Mouse (Mus musculus) heart, postnatal 36 days (tissue): ENCODE results near the gene Ndufb4. TPM values are rescaled to one million over a fixed set of nuclear protein-coding genes. Genes with fewer than 3 reads are reported as not detected.

Experiments
- DNase-seq, 2 experiments: peaks; one replicate each; pipeline ENCODE4 v3.0.0; 2021 to 2022
- intact Hi-C: fragments of 180-260 bp; cut with DNase I; formaldehyde crosslinking; loops from one replicate; pipeline ENCODE4 v1.15.1; 2025
- total RNA-seq, 2 experiments: library from RNA; stranded (reverse); gene quantifications; 2 replicates each; pipeline ENCODE4 v1.2.3; 2021

Gene Ndufb4
- total RNA-seq, 2 experiments from 2014 or later = 164 to 183 TPM

DNA sequence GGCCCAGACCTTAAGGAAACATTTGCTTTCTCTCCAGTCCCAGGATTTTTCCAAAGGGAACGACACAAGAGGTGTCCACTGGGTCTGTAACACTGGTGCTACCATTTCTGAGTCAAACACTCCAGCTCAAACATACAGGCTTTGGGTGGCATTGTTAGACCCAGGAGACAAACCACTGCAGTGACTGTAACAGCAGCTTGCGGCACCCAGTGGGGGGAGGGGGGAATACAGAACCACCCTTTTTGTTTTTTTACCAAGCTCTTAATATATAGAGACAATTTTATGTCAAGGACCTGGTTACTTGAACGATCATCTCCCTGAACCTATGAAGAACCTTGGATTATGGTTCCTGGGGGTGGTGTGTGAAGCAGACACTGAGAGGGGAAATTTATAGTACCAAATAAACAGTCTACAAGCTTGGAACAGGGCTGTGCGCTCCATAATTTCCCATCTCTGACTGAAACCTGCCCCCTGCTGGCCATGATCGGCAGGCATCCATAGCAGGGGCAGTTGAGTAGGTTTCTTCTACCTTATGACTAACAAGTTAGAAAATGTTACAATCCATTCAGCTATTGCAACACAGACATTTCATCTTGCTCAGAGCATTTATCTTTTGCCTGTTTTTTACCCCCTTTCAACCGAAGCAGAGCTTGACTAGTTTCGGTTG is 28.2 kb upstream of the Ndufb4 start:
- intact Hi-C loops = loop anchor here (2.0 to 5.0 kb wide), 3 partner anchors 26 to 388 kb away; no protein-coding TSS in a partner anchor
- DNase-seq = peak; percentile 81 to 89

DNA sequence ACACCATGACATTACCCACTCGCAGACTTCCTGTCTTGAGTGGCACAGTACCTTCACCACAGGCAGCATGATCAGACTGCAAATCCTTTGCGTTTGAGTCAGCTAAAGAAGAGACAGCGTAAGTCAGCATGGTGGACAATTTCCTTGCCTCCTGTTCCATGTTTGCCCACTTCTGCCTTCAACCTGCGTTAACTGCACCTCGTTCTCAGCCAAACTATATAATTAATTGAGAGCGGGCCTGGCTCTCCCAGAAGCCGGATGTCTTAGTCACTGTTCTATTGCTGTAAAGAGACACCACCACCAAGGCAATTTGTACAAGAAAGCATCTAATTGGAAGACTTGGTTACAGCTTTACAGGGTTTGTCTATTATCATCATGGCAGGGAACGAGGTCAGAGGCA is 26.6 kb upstream of the Ndufb4 start:
- intact Hi-C loops = loop anchor here (5.0 kb wide), 1 partner anchor 334 kb away; no protein-coding TSS in a partner anchor
- no peak for DNase-seq

DNA sequence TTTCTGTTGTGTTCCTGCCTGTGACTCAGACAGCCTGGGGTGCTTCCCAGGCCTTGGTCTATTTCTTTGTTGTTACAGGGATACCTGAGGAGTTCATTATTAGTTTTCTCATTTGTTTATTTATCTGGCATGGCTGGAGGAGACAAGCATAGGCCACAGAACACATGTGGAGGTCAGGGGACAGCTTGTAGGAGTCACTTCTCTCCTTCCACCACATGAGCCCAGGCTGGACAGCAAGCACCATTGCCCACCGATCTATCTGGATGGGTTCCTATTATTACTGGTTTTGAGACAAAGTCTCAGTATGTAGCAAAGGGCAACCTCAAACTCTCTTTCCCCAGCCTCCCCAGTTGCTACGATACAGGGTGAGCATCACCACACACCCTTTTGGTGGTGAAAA is 26.0 kb upstream of the Ndufb4 start:
- DNase-seq = no peak
- intact Hi-C loops = loop anchor here (5.0 kb wide), 1 partner anchor 333 kb away; no protein-coding TSS in a partner anchor

DNA sequence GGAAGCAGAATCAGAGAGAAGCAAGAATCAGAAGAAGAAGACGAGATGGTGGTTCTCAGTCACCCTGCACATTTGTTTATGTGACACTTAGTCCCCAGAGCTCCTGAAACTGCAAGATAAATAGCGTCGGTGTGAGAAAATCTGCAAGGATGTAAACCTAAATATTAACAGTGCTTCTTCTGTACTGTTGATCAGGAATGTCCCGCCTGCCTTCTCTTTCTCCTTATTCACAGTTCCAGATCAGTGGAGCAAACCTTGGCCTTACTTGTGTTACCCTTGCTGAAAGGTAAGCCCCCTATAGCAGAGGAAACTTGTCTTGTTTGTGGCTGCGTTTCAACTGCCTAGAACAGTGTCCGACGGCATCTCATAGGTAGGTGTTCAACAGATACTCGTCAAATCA is 23.3 kb upstream of the Ndufb4 start:
- intact Hi-C loops = no loop called here
- DNase-seq = no peak

DNA sequence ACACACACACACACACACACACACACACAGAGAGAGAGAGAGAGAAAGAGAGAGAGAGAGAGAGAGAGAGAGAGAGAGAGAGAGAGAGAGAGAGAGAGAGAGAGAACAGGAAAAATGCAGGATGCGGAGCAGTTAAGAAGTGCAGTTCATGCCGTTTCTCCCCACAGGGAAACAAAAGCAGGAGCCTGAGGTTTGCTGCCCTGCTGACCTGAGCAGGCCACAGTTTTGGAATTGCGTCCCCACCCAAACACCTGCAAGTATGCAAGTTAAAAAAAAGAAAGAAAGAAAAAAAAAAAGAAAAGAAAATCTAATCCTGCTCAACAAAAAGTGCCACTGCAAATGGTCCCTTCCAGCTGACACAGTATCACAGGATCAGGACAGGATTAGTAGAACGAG is 22.4 kb upstream of the Ndufb4 start:
- intact Hi-C loops = no loop called here
- no peak for DNase-seq

DNA sequence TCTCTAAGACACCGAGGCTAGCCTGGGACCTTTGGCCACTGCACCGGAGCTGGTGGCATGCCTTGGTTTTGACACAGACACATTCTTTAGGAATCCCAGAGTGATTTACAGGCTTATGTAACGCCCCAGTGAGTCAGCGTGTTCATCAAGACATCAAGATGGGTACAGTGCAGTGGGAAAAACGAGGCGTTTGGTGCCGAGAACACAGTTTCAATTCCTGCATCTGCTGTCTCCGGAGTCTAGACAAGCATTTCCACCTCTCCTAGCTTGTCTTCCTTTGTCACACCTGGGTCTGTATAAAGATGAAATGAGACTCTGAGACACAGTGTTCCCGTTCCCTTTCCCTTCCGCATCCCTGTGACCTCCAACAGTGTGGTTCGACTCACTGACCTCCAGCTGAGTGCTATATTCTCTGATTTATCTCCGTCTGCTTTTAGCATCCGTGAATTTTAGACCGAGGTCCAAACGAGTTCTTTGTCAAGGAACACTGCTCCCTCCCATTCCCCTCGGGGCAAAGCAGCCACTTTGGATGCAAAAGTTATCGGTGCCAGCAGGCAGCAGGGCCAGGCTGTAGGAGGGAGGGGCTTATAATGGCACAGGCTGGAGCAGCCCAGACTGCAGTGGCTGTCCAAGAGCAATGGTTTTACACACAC is 21.9 kb upstream of the Ndufb4 start:
- DNase-seq = no peak
- intact Hi-C loops = no loop called here

DNA sequence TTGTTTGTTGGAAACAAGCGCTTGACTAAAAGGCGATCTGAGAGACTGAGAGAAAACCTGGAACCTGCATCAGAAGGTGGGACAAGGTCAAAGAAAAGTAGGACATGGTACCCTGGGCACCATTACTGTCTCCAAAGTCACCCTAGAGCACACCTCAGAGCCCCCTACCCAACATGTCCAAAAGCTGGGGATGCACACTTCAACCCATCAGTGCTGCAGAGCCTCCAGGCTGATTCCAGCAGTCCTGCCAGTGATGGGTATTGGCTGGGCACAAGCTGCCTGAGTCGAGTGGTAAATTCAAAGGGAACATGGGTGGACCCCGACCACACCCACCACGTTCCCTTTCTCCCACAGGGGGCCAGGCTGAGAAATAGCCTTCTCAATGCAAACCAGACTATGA is 21.1 kb upstream of the Ndufb4 start:
- intact Hi-C loops = no loop called here
- no peak for DNase-seq

DNA sequence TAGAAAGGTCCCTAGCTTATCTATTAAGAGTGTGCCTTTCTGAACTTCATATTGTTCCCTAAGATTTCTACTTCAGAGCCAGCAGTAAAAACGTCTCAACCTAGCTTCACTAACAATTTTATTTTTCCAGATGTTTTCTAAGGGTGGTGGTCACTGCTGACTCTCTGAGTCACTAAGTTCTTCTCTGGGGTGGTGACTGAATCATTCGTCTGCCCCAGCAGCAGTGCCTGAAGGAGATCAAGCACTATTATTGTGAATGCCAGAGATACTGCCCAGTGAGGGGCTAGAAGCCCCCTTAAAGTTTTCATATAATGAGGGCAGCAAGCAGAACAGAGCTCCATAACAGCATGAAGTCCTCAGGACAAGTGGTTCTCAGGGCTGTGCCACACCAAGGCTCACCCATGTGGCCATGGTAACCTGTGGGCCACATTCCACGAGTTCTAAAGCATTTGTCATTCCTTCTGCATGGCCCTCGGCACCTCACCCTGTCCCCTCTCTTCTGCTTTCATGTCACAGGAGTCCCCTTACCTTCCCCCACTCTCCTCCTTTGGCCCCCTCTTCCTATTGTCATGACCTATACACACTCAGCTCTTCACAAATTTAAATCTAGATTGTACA is 16.5 kb upstream of the Ndufb4 start:
- intact Hi-C loops = no loop called here
- no peak for DNase-seq

DNA sequence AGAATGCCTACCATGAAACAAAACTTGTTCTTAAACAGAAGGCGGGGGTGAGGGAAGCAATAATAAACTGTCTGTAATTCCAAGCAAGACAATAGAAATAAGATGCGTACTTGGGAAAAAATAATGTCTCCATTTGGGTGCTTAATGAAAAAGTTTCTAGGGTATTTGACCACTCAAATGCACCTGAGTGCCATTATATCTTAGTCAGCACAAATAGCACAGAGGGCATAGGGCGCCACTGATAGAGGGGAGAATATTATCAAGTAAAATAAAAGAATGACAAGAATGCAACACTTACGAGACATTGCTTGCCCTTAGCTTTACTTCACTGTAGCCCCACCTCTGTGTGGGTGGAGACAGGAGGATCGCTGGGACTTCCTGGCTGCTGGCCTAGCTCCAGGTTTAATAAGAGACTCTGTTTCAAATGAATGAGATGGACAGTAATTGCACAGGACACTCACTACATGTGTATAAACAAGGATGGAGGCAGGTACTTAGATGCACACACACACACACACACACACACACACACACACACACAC is 11.2 kb upstream of the Ndufb4 start:
- no peak for DNase-seq
- intact Hi-C loops = no loop called here

DNA sequence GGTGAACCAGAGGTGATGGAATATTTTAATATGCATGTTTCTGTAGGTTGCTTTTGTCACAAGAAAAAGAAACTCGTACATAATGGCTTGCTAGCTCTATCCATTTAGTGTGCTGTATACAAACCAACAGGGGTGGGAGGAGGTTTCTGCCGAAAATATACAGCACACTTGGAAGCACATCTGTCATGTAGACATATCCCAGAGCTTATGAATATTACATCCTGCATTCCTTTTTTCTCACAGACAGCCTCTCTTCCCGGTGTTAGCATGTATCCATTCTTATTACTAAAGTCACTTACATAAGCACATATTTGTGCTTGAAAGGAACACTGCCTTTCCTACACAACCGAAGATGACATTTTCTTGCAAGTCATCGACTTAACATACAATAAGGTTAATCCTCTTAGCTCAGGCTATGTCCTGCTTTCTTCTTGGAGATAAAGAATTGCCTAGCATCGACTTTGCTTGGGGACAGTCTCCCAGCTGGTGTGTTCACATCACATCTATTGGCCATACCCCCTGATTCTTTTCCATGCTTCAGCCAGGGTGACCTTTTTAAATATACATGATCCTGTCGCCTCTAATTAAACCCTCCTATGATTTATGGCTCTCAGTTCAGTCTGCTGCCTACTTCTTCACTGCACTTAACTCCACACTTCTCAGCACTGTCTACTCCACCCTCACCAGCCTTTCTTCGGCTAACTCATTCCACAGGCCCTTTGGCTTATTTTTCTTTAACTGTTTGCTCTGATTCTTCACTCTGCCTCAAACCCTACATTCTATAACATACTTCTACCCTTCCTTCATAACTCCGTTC is 9.6 kb upstream of the Ndufb4 start:
- no peak for DNase-seq
- intact Hi-C loops = no loop called here

DNA sequence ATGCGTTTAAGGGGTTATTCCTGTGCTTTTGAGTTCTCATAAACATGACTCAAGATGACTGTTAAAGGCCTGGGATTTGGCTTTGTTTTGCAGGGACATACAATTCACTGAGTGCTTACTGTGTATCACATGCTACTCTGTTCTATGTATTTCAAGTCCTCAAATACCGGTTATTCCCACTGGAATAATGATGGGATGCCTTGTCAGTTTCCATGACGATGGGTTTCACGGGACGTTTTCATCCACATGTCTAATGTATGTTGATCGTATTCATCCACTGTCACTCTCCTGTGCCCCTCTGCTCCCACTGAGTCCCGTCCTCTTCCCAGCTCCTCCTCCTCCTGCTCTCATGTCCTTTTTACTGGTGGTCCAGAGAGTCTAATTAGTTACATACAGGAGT is 2.5 kb upstream of the Ndufb4 start:
- intact Hi-C loops = loop anchor here (2.0 kb wide), 1 partner anchor 26 kb away; no protein-coding TSS in a partner anchor
- no peak for DNase-seq

DNA sequence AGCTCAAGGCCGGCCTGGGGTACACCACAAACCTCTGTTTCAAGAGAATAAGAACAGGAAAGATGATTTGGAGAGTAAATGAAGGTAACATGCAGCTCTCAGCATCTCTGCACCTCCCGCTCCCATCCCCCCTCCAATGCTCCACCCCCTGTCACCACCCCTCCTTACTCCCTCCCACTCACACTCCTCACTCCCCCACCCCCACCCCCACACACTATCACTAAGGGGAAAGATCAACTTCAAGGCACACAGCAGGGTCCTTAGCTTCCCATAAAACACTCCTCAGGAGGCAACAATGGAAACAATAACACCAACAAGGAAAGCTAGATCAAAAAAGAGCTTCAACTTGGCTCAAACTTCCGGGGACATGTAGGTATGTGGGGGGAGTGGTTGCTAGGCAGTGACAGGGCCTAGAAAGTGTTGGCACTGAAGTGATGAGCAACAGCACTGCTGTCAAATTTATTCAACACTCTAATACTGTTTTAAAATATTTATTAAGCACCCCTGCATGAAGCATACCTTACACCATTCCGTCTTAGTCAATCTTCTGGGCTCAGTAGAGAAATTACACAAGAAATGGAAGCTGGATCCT is 1.6 kb upstream of the Ndufb4 start:
- intact Hi-C loops = loop anchor here (2.0 kb wide), 1 partner anchor 27 kb away; no protein-coding TSS in a partner anchor
- DNase-seq = no peak

DNA sequence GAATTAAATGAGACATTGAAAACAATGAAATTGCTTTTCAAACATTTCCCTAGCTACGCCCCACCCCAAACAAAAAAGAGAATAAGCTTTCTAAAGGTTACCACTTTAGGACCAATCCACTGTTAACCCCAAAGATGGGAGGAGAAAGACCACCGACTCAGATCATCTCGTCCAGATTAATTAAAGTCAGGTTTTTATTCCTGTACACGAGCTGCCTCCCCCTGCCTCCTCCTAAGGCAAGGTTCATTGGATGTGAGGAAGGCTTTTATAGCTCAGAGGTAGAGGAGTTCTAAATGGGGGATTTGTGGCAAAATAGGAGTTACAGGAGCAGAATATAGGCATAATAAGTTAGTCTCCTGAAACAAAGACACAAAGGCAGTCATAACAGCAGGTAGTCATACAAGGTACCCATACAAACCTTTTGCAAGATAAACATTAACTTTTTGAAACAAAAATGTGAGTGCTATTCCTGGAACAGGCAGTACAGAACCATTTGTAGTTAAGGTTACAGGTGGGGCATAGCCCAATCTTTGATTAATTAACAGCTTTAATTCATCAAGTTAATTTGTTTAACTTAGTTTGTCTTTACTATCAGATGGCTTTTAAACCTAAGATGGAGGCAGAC is 690 bp upstream of the Ndufb4 start:
- intact Hi-C loops = loop anchor here (5.0 kb wide), 1 partner anchor 113 kb away; no protein-coding TSS in a partner anchor
- DNase-seq = no peak

DNA sequence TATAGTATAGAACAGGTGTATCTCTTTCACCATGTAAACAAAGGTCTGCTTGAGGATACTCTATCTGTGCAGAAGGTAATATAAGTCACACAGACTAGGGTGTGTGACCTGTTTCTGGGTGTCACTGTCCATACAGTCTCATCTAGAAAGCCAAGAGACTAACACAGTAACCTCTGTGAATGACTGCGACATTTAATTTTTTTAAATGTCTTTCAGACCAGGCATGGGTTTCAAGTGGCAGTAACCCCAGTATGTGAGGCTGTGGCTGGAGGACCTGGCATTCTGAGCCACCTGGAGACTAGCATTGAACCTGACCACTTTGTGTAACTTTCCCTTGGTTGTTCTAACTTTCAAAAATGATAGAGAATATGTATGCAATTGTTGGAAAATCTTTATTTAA is 1.2 kb downstream of the Ndufb4 start:
- intact Hi-C loops = loop anchor here (5.0 kb wide), 1 partner anchor 111 kb away; no protein-coding TSS in a partner anchor
- no peak for DNase-seq

DNA sequence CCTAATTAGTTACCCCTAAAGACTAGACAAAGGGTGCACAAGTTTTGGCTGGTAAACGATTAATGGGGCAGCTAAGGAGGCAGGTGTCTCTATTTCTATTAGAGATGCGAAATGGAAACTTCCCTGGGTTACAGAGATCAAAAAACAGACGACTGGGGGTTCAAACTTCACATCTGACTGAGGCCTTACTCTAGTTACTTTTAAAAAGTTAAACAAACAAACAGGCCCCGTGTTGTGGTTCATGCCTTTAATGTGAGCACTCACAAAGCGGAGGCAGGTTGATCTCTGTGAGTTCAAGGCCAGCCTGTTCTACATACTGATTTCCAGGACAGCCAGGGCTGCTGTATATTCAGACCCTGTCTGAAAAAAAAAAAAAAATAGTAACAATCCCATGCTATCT is 1.6 kb downstream of the Ndufb4 start:
- DNase-seq = no peak
- intact Hi-C loops = loop anchor here (5.0 kb wide), 1 partner anchor 110 kb away; no protein-coding TSS in a partner anchor

DNA sequence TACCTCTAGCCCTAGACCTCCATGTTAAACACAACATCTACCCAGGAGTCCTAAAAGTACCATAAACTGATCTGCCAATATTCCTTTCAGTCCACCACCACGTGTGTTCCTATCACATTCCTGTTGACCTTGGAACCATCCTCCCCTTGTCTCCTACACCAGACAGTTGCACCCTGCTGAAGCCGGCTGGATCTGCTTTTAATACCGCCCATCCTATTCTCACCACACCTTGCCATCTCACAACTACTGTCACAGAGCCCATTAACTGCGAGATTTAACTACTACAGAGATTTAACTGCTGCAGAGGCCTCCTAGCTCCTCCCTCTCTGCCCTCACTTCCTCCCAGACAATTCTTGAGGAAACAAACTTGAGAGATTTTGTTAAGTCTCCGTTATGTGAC is 2.8 kb downstream of the Ndufb4 start:
- no peak for DNase-seq
- intact Hi-C loops = loop anchor here (5.0 kb wide), 1 partner anchor 109 kb away; no protein-coding TSS in a partner anchor

DNA sequence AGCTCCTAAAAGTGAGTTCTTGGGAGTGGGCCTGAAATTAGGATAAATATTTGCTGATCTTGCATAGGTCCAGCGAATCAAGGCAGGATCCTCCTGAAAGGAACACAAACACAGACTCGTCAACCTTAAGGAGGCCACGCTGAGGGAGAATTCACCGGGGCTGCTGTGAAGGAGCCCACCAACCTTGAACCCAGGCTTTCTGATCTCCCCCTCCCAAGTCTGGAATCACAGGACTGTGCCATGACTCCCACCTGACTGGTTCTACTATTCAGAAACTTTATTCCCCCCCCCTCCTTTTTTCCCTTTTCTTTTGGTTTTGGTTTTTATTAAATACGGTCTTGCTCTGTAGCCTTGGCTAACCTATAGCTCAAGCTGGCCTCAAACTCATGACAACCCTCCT is 5.2 kb downstream of the Ndufb4 start:
- DNase-seq = no peak
- intact Hi-C loops = no loop called here

DNA sequence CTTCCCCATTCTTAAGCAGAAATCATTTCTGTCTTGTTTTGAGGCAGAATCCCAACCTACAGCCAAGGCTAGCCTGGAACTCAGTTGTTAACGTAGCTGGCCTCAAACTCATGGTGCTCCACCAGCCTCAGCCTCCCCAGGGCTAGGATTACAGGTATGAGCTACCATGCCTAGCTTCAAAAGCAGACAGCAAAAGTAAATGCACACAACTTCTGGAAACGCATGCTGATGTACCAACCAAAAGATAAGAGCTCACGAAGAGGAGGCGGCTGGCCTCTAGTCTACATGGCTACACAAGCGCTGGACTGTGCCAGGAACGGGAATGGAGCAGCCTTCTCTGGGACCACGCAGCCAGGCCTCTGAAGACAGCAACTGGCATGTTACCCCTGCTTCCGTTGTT is 6.3 kb downstream of the Ndufb4 start:
- DNase-seq = no peak
- intact Hi-C loops = no loop called here

DNA sequence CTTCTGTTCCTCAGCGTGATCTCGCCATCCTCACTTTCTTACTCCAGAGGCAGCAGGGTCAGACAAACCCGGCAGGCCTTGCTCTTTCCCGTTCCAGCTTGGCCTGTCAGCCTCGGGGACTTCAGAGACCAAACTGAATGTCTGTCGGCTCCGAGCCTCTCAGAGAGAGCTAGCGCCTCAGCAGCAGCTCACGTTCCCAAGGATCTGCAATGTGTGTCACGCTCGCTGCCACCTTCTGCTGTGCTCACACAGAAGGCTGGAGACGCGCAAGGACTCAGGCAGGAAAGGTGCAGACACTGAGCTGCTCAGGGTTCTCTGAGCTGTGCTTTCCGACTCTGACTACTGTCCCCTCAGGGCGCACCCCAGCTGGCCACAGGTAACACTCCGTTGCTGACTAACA is 7.2 kb downstream of the Ndufb4 start:
- intact Hi-C loops = no loop called here
- no peak for DNase-seq

DNA sequence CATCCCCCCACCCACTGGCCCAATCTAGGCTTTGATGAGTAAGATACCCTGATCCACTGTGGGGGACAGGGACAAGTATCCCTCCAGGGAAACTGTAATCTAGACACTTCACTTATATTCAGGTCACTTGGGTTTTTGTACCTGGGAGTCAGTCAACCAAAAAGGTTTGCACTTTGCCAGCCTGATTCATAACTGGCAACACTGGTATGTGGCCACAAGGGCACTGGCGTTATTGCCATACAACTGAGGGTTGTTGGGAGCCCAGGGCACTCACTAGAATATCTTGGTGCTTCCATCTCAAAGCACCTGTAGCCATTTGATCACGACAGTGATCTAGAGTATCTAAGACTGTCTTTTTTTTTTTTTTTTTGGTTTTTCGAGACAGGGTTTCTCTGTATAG is 8.5 kb downstream of the Ndufb4 start:
- intact Hi-C loops = no loop called here
- DNase-seq = no peak
